Mouse (Mus musculus) adrenal gland, adult 2 months (tissue): ENCODE data around the gene Malsu1. TPM values are rescaled to one million over a fixed set of nuclear protein-coding genes. Genes with fewer than 3 reads are reported as not detected.

Experiments used
- polyA plus RNA-seq: library from polyadenylated mRNA; depleted of rRNA; stranded (reverse); fragments of >200 nt; gene quantifications from 2 replicates; pipeline ENCODE4 v1.2.3, GENCODE M21; 2012; rRNA removed
- total RNA-seq, 2 experiments: library from RNA; stranded (reverse); gene quantifications; 2 replicates each; pipeline ENCODE4 v1.2.3; 2021

Gene Malsu1
- total and polyA plus RNA-seq, 3 experiments: 35.4 to 55.1 (median 42.3) TPM

Other genes with a start within 250 kb of the Malsu1 start
- 100 to 1,000 TPM; 303 to 381 TPM for gene Tmem176a, start 232.9 kb upstream of the Malsu1 start, total RNA-seq
- gene Tmem176a, start 232.9 kb upstream of the Malsu1 start, polyA plus RNA-seq: 314 and 406 TPM in 2 replicates
- gene Tmem176b, start 232.3 kb upstream of the Malsu1 start, total RNA-seq: 100 to 1,000 TPM; 608 to 699 TPM
- gene Tmem176b, start 232.3 kb upstream of the Malsu1 start, polyA plus RNA-seq: 591 and 724 TPM in 2 replicates
- gene Aoc1, start 200.9 kb upstream of the Malsu1 start, total RNA-seq: not detected
- not detected in 2 replicates for gene Aoc1, start 200.9 kb upstream of the Malsu1 start, polyA plus RNA-seq
- gene 1600015I10Rik, start 143.9 kb upstream of the Malsu1 start, total RNA-seq: not detected
- not detected in 2 replicates for gene 1600015I10Rik, start 143.9 kb upstream of the Malsu1 start, polyA plus RNA-seq
- gene Doxl2, start 98.8 kb upstream of the Malsu1 start, total RNA-seq: not detected
- gene Doxl2, start 98.8 kb upstream of the Malsu1 start, polyA plus RNA-seq: not detected in 2 replicates
- gene Svs1, start 86.9 kb upstream of the Malsu1 start, total RNA-seq: not detected
- not detected in 2 replicates for gene Svs1, start 86.9 kb upstream of the Malsu1 start, polyA plus RNA-seq
- under 1 TPM; 0.79 to 0.86 TPM for gene Gpnmb, start 37.2 kb upstream of the Malsu1 start, total RNA-seq
- gene Gpnmb, start 37.2 kb upstream of the Malsu1 start, polyA plus RNA-seq: 0.65 and 1.3 TPM in 2 replicates
- gene Igf2bp3, start 141.2 kb downstream of the Malsu1 start, total RNA-seq: under 1 TPM; 0.17 to 0.20 TPM
- gene Igf2bp3, start 141.2 kb downstream of the Malsu1 start, polyA plus RNA-seq: 0.02 TPM in 1 of 2 replicates, not detected in the other
- 10 to 100 TPM; 38.5 to 88.4 TPM for gene Tra2a, start 190.2 kb downstream of the Malsu1 start, total RNA-seq
- gene Tra2a, start 190.2 kb downstream of the Malsu1 start, polyA plus RNA-seq: 15.6 and 17.5 TPM in 2 replicates
- gene Ccdc126, start 245.5 kb downstream of the Malsu1 start, total RNA-seq: 10 to 100 TPM; 12.9 to 18.8 TPM
- 3.1 and 3.4 TPM in 2 replicates for gene Ccdc126, start 245.5 kb downstream of the Malsu1 start, polyA plus RNA-seq